In the genomic region with DNA sequence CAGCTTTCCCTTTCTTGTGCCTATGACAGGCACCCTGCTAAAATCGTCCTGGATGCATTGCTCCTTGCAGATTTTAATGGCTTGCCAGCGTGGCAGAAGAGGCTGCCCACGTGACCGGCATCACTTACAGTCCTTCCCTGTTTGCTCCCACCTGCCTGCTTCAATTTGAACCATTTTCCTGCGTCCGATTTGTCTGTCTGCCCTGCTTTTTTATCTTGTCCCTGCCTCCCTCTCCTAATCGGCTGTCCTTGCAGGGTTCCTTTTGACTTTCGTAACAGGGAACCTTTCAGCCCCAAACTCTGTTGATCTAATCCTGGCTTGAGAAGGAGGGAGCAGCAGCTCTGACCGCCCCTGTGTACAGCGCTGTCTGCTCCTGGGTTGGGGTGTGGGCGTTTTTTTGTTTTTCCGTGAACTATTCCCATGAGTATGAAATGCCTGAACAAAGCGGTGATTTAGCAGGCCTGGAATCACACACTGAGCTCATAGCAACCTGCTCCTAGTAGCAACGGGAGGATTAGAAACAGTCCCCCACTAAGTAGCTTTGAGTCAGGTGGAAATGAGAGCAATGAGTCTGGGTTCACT, we compare ENCODE assay signal across 8 mouse cellular contexts. TPM values are rescaled to one million over a fixed set of nuclear protein-coding genes. Genes with fewer than 3 reads are reported as not detected.
DNase-seq lines count a peak whose midpoint lies in the region; ATAC-seq and TF ChIP-seq lines count a peak whose summit lies in the region.

No protein-coding gene starts in this region.

- H3K9ac ChIP-seq in embryonic facial prominence, embryonic 14.5 days (ENCODE audit: low read depth, low read length) = peak overlapping the region; percentile 55
- peak overlapping the region; percentile 46 for H3K9ac ChIP-seq in hindbrain, embryonic 14.5 days
- H3K9ac ChIP-seq in limb, embryonic 15.5 days = no peak overlapping the region

- ATAC-seq in embryonic facial prominence, embryonic 14.5 days (ENCODE audit: low read depth) = peak; percentile 88
- peak; percentile 86 for ATAC-seq in hindbrain, embryonic 14.5 days (ENCODE audit: low FRiP score)
- no peak for ATAC-seq in limb, embryonic 15.5 days (ENCODE audit: insufficient number of reproducible peaks, low FRiP score, low TSS enrichment, low read depth)
- ATAC-seq in megakaryocyte, adult 5-6 weeks (ENCODE audit: poor library complexity, severe bottlenecking) = no peak

- peaks cover 17% of the 10 kb centered on the region for H3K4me1 ChIP-seq in E14TG2a.4 (replicated peaks; ENCODE audit: low read depth, low read length)
- H3K4me1 ChIP-seq in embryonic facial prominence, embryonic 14.5 days (ENCODE audit: control insufficient read depth, insufficient read depth, low read length) = 0 out of 2 replicates have a peak, but pooled peaks cover 4% of the 10 kb centered on the region
- H3K4me1 ChIP-seq in hindbrain, embryonic 14.5 days (replicated peaks; ENCODE audit: control insufficient read depth, insufficient read depth, low read length) = peaks cover 4% of the 10 kb centered on the region; the same call in 1 of the 2 replicates
- peaks cover 13% of the 10 kb centered on the region for H3K4me1 ChIP-seq in limb, embryonic 15.5 days

- peaks cover 8% of the 10 kb centered on the region; the same call in 1 of the 2 replicates for H3K27me3 ChIP-seq in E14TG2a.4 (ENCODE audit: insufficient read depth, low read length)
- H3K27me3 ChIP-seq in embryonic facial prominence, embryonic 14.5 days (replicated peaks; ENCODE audit: control insufficient read depth, insufficient read depth, low read length) = no peaks in the 10 kb centered on the region
- no peaks in the 10 kb centered on the region for H3K27me3 ChIP-seq in hindbrain, embryonic 14.5 days (ENCODE audit: control insufficient read depth, insufficient read depth, low read length)
- H3K27me3 ChIP-seq in limb, embryonic 15.5 days = no peaks in the 10 kb centered on the region

- peak; percentile 73 for DNase-seq in Muller cell, postnatal 12 days (ENCODE audit: inconsistent ontology term)
- peak; percentile 60 for DNase-seq in embryonic facial prominence, embryonic 14.5 days (ENCODE audit: low spot score)
- peak; percentile 55 for DNase-seq in hindbrain, embryonic 14.5 days (ENCODE audit: low spot score)
- peak; percentile 48 for DNase-seq in retina, adult 2 months (ENCODE audit: low read depth, low spot score)
- DNase-seq in urinary bladder, postnatal 4 days (ENCODE audit: low spot score in 2 of 2) = no peak

- TF ChIP-seq CTCF in E14TG2a.4 (conservative IDR thresholded peaks at IDR 0.05; ENCODE audit: low read length) = no peak

- WGBS in embryonic facial prominence, embryonic 14.5 days = 1% methylated on average over 14 of the region's 14 CpGs
- 2% methylated on average over 14 of the region's 14 CpGs for WGBS in hindbrain, embryonic 14.5 days
- 7% methylated on average over 14 of the region's 14 CpGs for whole genome bisulfite sequencing in limb, embryonic 15.5 days

- no peaks in the 10 kb centered on the region for H3K36me3 ChIP-seq in E14TG2a.4 (ENCODE audit: insufficient read depth, low read length)
- no peaks in the 10 kb centered on the region for H3K36me3 ChIP-seq in embryonic facial prominence, embryonic 14.5 days (ENCODE audit: control insufficient read depth, insufficient read depth, low read length)
- H3K36me3 ChIP-seq in hindbrain, embryonic 14.5 days (replicated peaks; ENCODE audit: control insufficient read depth, insufficient read depth) = no peaks in the 10 kb centered on the region
- H3K36me3 ChIP-seq in limb, embryonic 15.5 days = no peaks in the 10 kb centered on the region

- peak overlapping the region; percentile 59 for H3K4me2 ChIP-seq in embryonic facial prominence, embryonic 14.5 days (ENCODE audit: low read depth, low read length)
- peak overlapping the region; percentile 58 for H3K4me2 ChIP-seq in hindbrain, embryonic 14.5 days (replicated peaks)
- H3K4me2 ChIP-seq in limb, embryonic 15.5 days = peak overlapping the region; percentile 53

- peak overlapping the region; percentile 61 for H3K4me3 ChIP-seq in E14TG2a.4 (replicated peaks; ENCODE audit: low read length)
- peak overlapping the region; percentile 28 for H3K4me3 ChIP-seq in embryonic facial prominence, embryonic 14.5 days (ENCODE audit: low read depth, low read length)
- H3K4me3 ChIP-seq in hindbrain, embryonic 14.5 days (replicated peaks; ENCODE audit: low read length) = peak overlapping the region; percentile 23
- H3K4me3 ChIP-seq in limb, embryonic 15.5 days = peak overlapping the region; percentile 27

- peak overlapping the region; percentile 53; the same call in 1 of the 2 replicates for H3K27ac ChIP-seq in embryonic facial prominence, embryonic 14.5 days (replicated peaks; ENCODE audit: low read depth, low read length)
- H3K27ac ChIP-seq in hindbrain, embryonic 14.5 days = peak overlapping the region; percentile 23; the same call in 1 of the 2 replicates
- no peak overlapping the region; the same call in 1 of the 2 replicates for H3K27ac ChIP-seq in limb, embryonic 15.5 days

- no peaks in the 10 kb centered on the region for H3K9me3 ChIP-seq in E14TG2a.4 (ENCODE audit: low read length)
- H3K9me3 ChIP-seq in embryonic facial prominence, embryonic 14.5 days (ENCODE audit: control insufficient read depth, low read length) = no peaks in the 10 kb centered on the region
- 0 out of 2 replicates have a peak, but pooled peaks cover 3% of the 10 kb centered on the region for H3K9me3 ChIP-seq in hindbrain, embryonic 14.5 days (ENCODE audit: control insufficient read depth, low read length)
- no peaks in the 10 kb centered on the region for H3K9me3 ChIP-seq in limb, embryonic 15.5 days

RNA-seq across cellular contexts. Expression of a gene that starts 51.2 kb away (rescaled TPM):
- 24.3 and 25.6 TPM in 2 replicates for polyA plus RNA-seq in embryonic facial prominence, embryonic 14.5 days (2014; fragmentation: Nextera tagmentation; extraction: Ambion mirVana)
- 54.9 and 68.9 TPM in 2 replicates for polyA plus RNA-seq in hindbrain, embryonic 14.5 days (2014; fragmentation: Nextera tagmentation; extraction: Ambion mirVana)
- polyA plus RNA-seq in limb, embryonic 15.5 days (2015; fragmentation: Nextera tagmentation; extraction: Ambion mirVana) = 22.7 and 22.9 TPM in 2 replicates
- 49.5 and 80.4 TPM in 2 replicates for total RNA-seq in megakaryocyte, adult 5-6 weeks (2015)
- total RNA-seq in megakaryocyte, adult 5-6 weeks (2017) = 20.9 and 28.7 TPM in 2 replicates

Comparison
In these comparisons a context has a peak if more than half of its experiments do, and no peak if none do; other contexts are left out.
1. DNase-seq: peak in Muller cell, postnatal 12 days (single experiment), embryonic facial prominence, embryonic 14.5 days (single experiment), hindbrain, embryonic 14.5 days (single experiment) and retina, adult 2 months (single experiment); none in urinary bladder, postnatal 4 days (0 of 2).
2. ATAC-seq: peak in embryonic facial prominence, embryonic 14.5 days (single experiment) and hindbrain, embryonic 14.5 days (single experiment); none in limb, embryonic 15.5 days (single experiment) and megakaryocyte, adult 5-6 weeks (single experiment).
3. Peak in every context shown above with its lines, with median percentiles within 50 percentile points of each other: H3K4me3 ChIP-seq and H3K4me2 ChIP-seq.